Mouse (Mus musculus): Measurements from ENCODE around the gene Cdk19. TPM values are rescaled to one million over a fixed set of nuclear protein-coding genes. Genes with fewer than 3 reads are reported as not detected.

Gene Cdk19
- total RNA-seq (2012; rRNA removed) (2.8 and 4.8 TPM in 2 replicates), polyA plus RNA-seq (2012; ENCODE audit: insufficient read depth in 1 of 2, insufficient read length in 2 of 2, low read depth in 1 of 2, low replicate concordance in 2 of 2, missing spikeins in 1 of 2) (1 to 10 TPM in 1 of 2 experiments, not detected in 1; 8.2 TPM)

DNA sequence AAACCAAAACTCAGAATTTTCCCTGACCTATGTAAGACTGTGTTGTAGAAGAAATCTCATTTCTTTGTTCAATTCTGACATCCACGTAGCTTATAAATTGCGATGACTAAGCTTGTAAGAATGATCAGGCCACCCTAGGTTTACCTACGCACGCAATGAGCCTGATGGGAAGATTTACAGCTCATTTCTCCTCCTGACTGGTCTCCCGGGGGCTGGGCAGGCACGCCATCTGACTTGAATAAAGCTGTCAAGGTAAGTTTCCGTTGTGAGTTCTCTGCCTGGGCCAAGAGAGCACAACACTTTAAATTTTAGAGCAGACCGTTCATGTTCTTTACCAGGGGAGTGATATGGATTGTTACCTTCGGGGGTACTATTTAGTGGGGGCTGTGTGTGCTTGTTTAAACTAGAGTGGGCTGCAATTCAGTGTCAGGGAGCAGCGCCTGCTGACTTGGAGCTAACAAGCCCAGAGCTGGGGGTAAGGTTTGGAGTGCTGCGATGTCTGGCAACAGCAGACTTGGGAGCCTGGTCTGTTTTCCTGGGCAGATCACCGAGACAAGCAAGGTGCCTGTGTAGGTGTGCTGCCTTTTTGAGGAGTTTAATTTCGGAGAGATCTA lies at the start of gene Cdk19:
Gene Cdk19, plus strand, starts transcription at position 214 of the 614 bp plus-strand sequence.
- Histone ChIP-seq H3K27me3 (ENCODE audit: control insufficient read depth in 1 of 2, insufficient read depth in 2 of 2, low read length in 2 of 2) (no peaks in the 10 kb centered on the region), H3K4me3 (ENCODE audit: control insufficient read depth in 1 of 2, insufficient read depth in 1 of 2, low read depth in 2 of 2, low read length in 2 of 2) (no peak within 1 kb of the TSS), H3K9me3 (replicated peaks; ENCODE audit: insufficient read depth, low read length) (no peaks in the 10 kb centered on the region), H3K9ac (ENCODE audit: control insufficient read depth, low read depth, low read length, poor library complexity, severe bottlenecking) (no peak within 1 kb of the TSS), H3K79me2 (ENCODE audit: control insufficient read depth, insufficient read depth, low read length, poor library complexity) (no peaks in the 10 kb centered on the region), H3K4me1 (ENCODE audit: control insufficient read depth in 1 of 2, insufficient read depth in 2 of 2, low read length in 2 of 2) (peaks cover 0 to 2% of the 10 kb centered on the region in 2 experiments; a peak in 1 of 4 replicates), H3K27ac (ENCODE audit: control insufficient read depth, low read depth, low read length) (no peak within 1 kb of the TSS), H3K36me3 (ENCODE audit: control insufficient read depth in 1 of 2, insufficient read depth in 2 of 2, low read length in 2 of 2) (no peaks in the 10 kb centered on the region; a peak in 1 of 4 replicates)
- no peak for DNase-seq (ENCODE audit: low read depth, low spot score)
- TF ChIP-seq POLR2AphosphoS5 (IDR thresholded peaks at IDR 0.05; ENCODE audit: borderline replicate concordance, low read depth, low read length): no peak
- no peak for TF ChIP-seq ELF1 (IDR thresholded peaks at IDR 0.05; ENCODE audit: low read depth, low read length)
- no peak for TF ChIP-seq NELFE (IDR thresholded peaks at IDR 0.05; ENCODE audit: low read depth, low read length)
- no peak for TF ChIP-seq USF2 (IDR thresholded peaks at IDR 0.05; ENCODE audit: borderline replicate concordance in 1 of 2, insufficient read depth in 1 of 2, low read depth in 1 of 2, low read length in 2 of 2)
- no peak for TF ChIP-seq CTCF (IDR thresholded peaks at IDR 0.05 in 2 of 3, conservative IDR thresholded peaks at IDR 0.05 in 1 of 3; ENCODE audit: control insufficient read depth in 1 of 3, insufficient read depth in 1 of 3, low read depth in 2 of 3, low read length in 3 of 3, poor library complexity in 1 of 3, severe bottlenecking in 1 of 3)
- no peak for TF ChIP-seq MXI1 (IDR thresholded peaks at IDR 0.05; ENCODE audit: low read depth, low read length)
- no peak for TF ChIP-seq ZNF384 (IDR thresholded peaks at IDR 0.05; ENCODE audit: low read depth, low read length)
- TF ChIP-seq CHD2 (IDR thresholded peaks at IDR 0.05; ENCODE audit: low read length): no peak

DNA sequence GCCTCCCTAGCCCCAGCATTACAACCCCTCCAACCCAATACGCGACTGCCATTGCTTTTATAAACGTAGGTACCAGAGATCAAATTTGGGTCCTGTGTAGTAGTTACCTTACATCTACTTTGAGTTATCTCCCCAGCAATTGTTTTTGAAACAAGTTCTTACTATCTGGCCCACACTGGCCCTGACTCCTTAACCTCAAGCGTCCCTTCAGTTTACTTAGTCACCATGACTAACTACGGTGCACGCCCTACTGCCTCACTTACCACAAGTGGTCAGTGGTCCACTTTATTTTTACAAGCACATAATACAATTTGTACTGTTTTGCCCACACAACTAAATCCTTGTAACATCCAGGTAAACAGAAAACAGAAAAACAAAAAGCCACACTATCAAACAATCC lies 46.7 kb upstream of the Cdk19 start:
- H3K36me3 ChIP-seq (ENCODE audit: control insufficient read depth in 1 of 2, insufficient read depth in 2 of 2, low read length in 2 of 2): peaks cover 19 to 28% of the 10 kb centered on the region in 2 experiments
- H3K4me3 ChIP-seq (ENCODE audit: control insufficient read depth in 1 of 2, insufficient read depth in 1 of 2, low read depth in 2 of 2, low read length in 2 of 2): no peak overlapping the region
- peaks cover 3 to 5% of the 10 kb centered on the region in 2 experiments; a peak in 2 of 4 replicates for H3K4me1 ChIP-seq (ENCODE audit: control insufficient read depth in 1 of 2, insufficient read depth in 2 of 2, low read length in 2 of 2)

DNA sequence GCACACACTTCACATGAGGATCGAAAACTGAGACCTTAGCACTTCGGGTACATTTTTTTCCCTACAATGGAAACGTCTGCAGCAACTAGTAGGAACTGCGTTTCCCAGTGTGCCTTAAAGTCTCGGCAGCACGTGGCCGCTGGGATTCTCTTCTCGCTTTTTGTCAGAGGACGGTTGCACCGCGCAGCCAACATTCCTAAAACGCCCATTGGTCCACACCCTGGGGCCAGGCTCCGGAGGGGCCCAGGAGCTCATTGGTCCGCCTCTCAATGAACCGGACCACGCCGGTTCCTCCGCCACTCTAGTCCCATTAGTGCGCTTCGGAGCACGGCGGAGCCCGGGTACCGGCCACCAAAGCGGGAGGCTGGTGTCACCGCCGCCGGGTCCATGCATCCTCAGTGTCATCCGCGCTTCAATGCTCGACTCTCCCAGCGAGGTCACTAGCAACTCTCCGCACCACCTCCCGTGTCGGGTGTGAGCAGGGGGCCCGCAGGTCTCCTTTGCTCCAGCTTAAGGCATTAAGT lies 38.7 kb upstream of the Cdk19 start:
- no peaks in the 10 kb centered on the region for H3K9me3 ChIP-seq (replicated peaks; ENCODE audit: insufficient read depth, low read length)
- peaks cover 11 to 15% of the 10 kb centered on the region in 2 experiments; a peak in 3 of 4 replicates for H3K4me1 ChIP-seq (ENCODE audit: control insufficient read depth in 1 of 2, insufficient read depth in 2 of 2, low read length in 2 of 2)
- H3K27ac ChIP-seq (ENCODE audit: control insufficient read depth, low read depth, low read length): peak overlapping the region; percentile 69
- peak overlapping the region; percentile 71 to 85 for H3K4me3 ChIP-seq (ENCODE audit: control insufficient read depth in 1 of 2, insufficient read depth in 1 of 2, low read depth in 2 of 2, low read length in 2 of 2)
- peaks cover 64% of the 10 kb centered on the region for H3K79me2 ChIP-seq (ENCODE audit: control insufficient read depth, insufficient read depth, low read length, poor library complexity)
- no peaks in the 10 kb centered on the region for H3K27me3 ChIP-seq (ENCODE audit: control insufficient read depth in 1 of 2, insufficient read depth in 2 of 2, low read length in 2 of 2)
- H3K9ac ChIP-seq (ENCODE audit: control insufficient read depth, low read depth, low read length, poor library complexity, severe bottlenecking): peak overlapping the region; percentile 85
- peaks cover under 1 to 33% of the 10 kb centered on the region in 2 experiments; a peak in 3 of 4 replicates for H3K36me3 ChIP-seq (ENCODE audit: control insufficient read depth in 1 of 2, insufficient read depth in 2 of 2, low read length in 2 of 2)
- DNase-seq (ENCODE audit: low read depth, low spot score): peak; percentile 86
- TF ChIP-seq ZMIZ1 (IDR thresholded peaks at IDR 0.05; ENCODE audit: low read depth, low read length) (no peak), TBP (IDR thresholded peaks at IDR 0.05; ENCODE audit: low read depth, low read length) (no peak), CTCF (IDR thresholded peaks at IDR 0.05 in 2 of 3, conservative IDR thresholded peaks at IDR 0.05 in 1 of 3; ENCODE audit: control insufficient read depth in 1 of 3, insufficient read depth in 1 of 3, low read depth in 2 of 3, low read length in 3 of 3, poor library complexity in 1 of 3, severe bottlenecking in 1 of 3) (no peak), MAFK (IDR thresholded peaks at IDR 0.05; ENCODE audit: borderline replicate concordance, low read depth, low read length) (no peak), CHD1 (IDR thresholded peaks at IDR 0.05; ENCODE audit: low read depth, low read length) (peak; percentile 8; the same call in 1 of the 2 replicates), ETS1 (IDR thresholded peaks at IDR 0.05; ENCODE audit: low read depth, low read length) (peak; percentile 27; the same call in 1 of the 2 replicates), MAX (IDR thresholded peaks at IDR 0.05; ENCODE audit: low read length) (peak; percentile 96), SIN3A (IDR thresholded peaks at IDR 0.05; ENCODE audit: low read length) (peak; percentile 90), KAT2A (conservative IDR thresholded peaks at IDR 0.05; ENCODE audit: low read depth, low read length) (peak; percentile 32), TAL1 (IDR thresholded peaks at IDR 0.05; ENCODE audit: low read length) (no peak), MEF2A (IDR thresholded peaks at IDR 0.05; ENCODE audit: extremely low read depth, insufficient replicate concordance, low read depth, low read length, poor library complexity, severe bottlenecking) (0 out of 2 replicates have a peak, but pooled peaks have one; percentile 41), NELFE (IDR thresholded peaks at IDR 0.05; ENCODE audit: low read depth, low read length) (peak; percentile 55; the same call in 1 of the 2 replicates), POLR2A (IDR thresholded peaks at IDR 0.05; ENCODE audit: control insufficient read depth in 1 of 2, insufficient read depth in 1 of 2, low read depth in 1 of 2, low read length in 2 of 2, poor library complexity in 1 of 2) (peak; percentile 63 to 67), MXI1 (IDR thresholded peaks at IDR 0.05; ENCODE audit: low read depth, low read length) (peak; percentile 99)

More for the DNA sequence above, 46.7 kb upstream of the Cdk19 start:
- DNase-seq (ENCODE audit: low read depth, low spot score): no peak
- Histone ChIP-seq H3K9ac (ENCODE audit: control insufficient read depth, low read depth, low read length, poor library complexity, severe bottlenecking) (no peak overlapping the region), H3K79me2 (ENCODE audit: control insufficient read depth, insufficient read depth, low read length, poor library complexity) (peaks cover 53% of the 10 kb centered on the region), H3K27ac (ENCODE audit: control insufficient read depth, low read depth, low read length) (no peak overlapping the region), H3K9me3 (replicated peaks; ENCODE audit: insufficient read depth, low read length) (no peaks in the 10 kb centered on the region), H3K27me3 (ENCODE audit: control insufficient read depth in 1 of 2, insufficient read depth in 2 of 2, low read length in 2 of 2) (no peaks in the 10 kb centered on the region)
- TF ChIP-seq CHD2 (IDR thresholded peaks at IDR 0.05; ENCODE audit: low read length) (no peak), HCFC1 (IDR thresholded peaks at IDR 0.05; ENCODE audit: low read depth, low read length) (no peak), TAL1 (IDR thresholded peaks at IDR 0.05; ENCODE audit: low read length) (no peak), MAX (IDR thresholded peaks at IDR 0.05; ENCODE audit: low read length) (no peak), NRF1 (IDR thresholded peaks at IDR 0.05; ENCODE audit: insufficient read depth, low read depth, low read length, poor library complexity, severe bottlenecking) (no peak), E2F4 (IDR thresholded peaks at IDR 0.05; ENCODE audit: borderline replicate concordance, low read depth, low read length) (no peak), KAT2A (conservative IDR thresholded peaks at IDR 0.05; ENCODE audit: low read depth, low read length) (no peak), SIN3A (IDR thresholded peaks at IDR 0.05; ENCODE audit: low read length) (no peak)
